Mouse (Mus musculus): ENCODE data around the gene Tnfrsf14.

- TF ChIP-seq POLR2A (IDR thresholded peaks at IDR 0.05; ENCODE audit: borderline replicate concordance, extremely low read depth, insufficient read depth, insufficient read length, poor library complexity, severe bottlenecking) (peak; percentile 97; the same call in 1 of the 2 replicates), CTCF (IDR thresholded peaks at IDR 0.05; ENCODE audit: borderline replicate concordance, extremely low read depth, insufficient read depth, insufficient read length) (no peak)
Measured at GRCm38 (mm10) chr4:154960690-154961225, 32.4 kb upstream of the Tnfrsf14 start, which contains the start of gene Hes5.

All from brain, embryonic 14.5 days (tissue).